Mouse (Mus musculus) thymus, adult 2 months (tissue): ENCODE data around the gene Sirt4. TPM values are rescaled to one million over a fixed set of nuclear protein-coding genes. Genes with fewer than 3 reads are reported as not detected.
"Not testable (repeated sequence)": the region's sequence is repeated elsewhere in the genome, so short reads cannot be mapped to it uniquely, and the experiment has no call there.

Experiments used
- DNase-seq: peaks from one replicate; pipeline ENCODE4 v3.0.0; 2021
- H3K27ac ChIP-seq: fragments of 200-500 bp; 2 replicates; pipeline ENCODE4 v1.5.1; 2012; ENCODE audit warnings: low read length, control low read depth; ENCODE audit not compliant: control insufficient read depth, insufficient read depth
- H3K27me3 ChIP-seq: fragments of 200-500 bp; 2 replicates; pipeline ENCODE4 v1.6.1; 2012; ENCODE audit warnings: mild to moderate bottlenecking, low read length, moderate library complexity, mixed read lengths; ENCODE audit not compliant: control insufficient read depth, insufficient read depth
- H3K36me3 ChIP-seq: fragments of 200-500 bp; 2 replicates; pipeline ENCODE4 v1.6.1; 2012; ENCODE audit warnings: mild to moderate bottlenecking, low read length, moderate library complexity; ENCODE audit not compliant: control insufficient read depth, insufficient read depth
- H3K4me1 ChIP-seq: fragments of 200-500 bp; replicated peaks from 2 replicates; pipeline ENCODE4 v1.6.1; 2012; ENCODE audit warnings: low read length; ENCODE audit not compliant: control insufficient read depth, insufficient read depth
- H3K4me3 ChIP-seq: fragments of 200-500 bp; 2 replicates; pipeline ENCODE4 v1.5.1; 2012; ENCODE audit warnings: mild to moderate bottlenecking, low read length, control low read depth, moderate library complexity; ENCODE audit not compliant: control insufficient read depth, insufficient read depth
- CTCF ChIP-seq: fragments of 200-500 bp; IDR thresholded peaks from 2 replicates; pipeline ENCODE4 v1.5.1; 2012; ENCODE audit warnings: mild to moderate bottlenecking, control low read depth, low read length, moderate library complexity, borderline replicate concordance; ENCODE audit not compliant: control insufficient read depth, poor library complexity, insufficient read depth; ENCODE audit errors: extremely low read depth
- POLR2A ChIP-seq: fragments of 200-500 bp; IDR thresholded peaks from 2 replicates; pipeline ENCODE4 v1.6.1; 2012; ENCODE audit warnings: mild to moderate bottlenecking, low read length, control low read depth, moderate library complexity; ENCODE audit not compliant: control insufficient read depth, poor library complexity, insufficient read depth; ENCODE audit errors: extremely low read depth
- WGBS: fragments of 180-500 bp; shearing (Covaris S2); methylation state at CpG from one replicate; pipeline ENCODE4 v1.1.7; 2018; 5-methylcytosine and 5-hydroxymethylcytosine counted together
- polyA plus RNA-seq: library from polyadenylated mRNA; depleted of rRNA; stranded (reverse); fragments of >200 nt; gene quantifications from 2 replicates; pipeline ENCODE4 v1.2.3, GENCODE M21; 2012

Gene Sirt4
- polyA plus RNA-seq, 1 experiment, result 48.6 TPM

GRCm38 (mm10) chr5:115509790-115510689 lies 25.5 kb upstream of the Sirt4 start:
- Histone ChIP-seq H3K4me3 (no peak overlapping the region), H3K27ac (no peak overlapping the region), H3K36me3 (no peaks in the 10 kb centered on the region), H3K4me1 (peaks cover 52% of the 10 kb centered on the region), H3K27me3 (no peaks in the 10 kb centered on the region)
- TF ChIP-seq POLR2A, result no peak
- no peak for TF ChIP-seq CTCF
- 76% methylated on average over 15 of the region's 15 CpGs for WGBS
- no peak for DNase-seq

GRCm38 (mm10) chr5:115509321-115509761 lies 24.8 kb upstream of the Sirt4 start:
- Histone ChIP-seq H3K27ac (no peak overlapping the region), H3K4me3 (0 out of 2 replicates have a peak overlapping the region, but pooled peaks have one; percentile 1), H3K4me1 (peaks cover 45% of the 10 kb centered on the region), H3K27me3 (no peaks in the 10 kb centered on the region), H3K36me3 (no peaks in the 10 kb centered on the region)
- 14% methylated on average over 15 of the region's 15 CpGs for WGBS
- TF ChIP-seq CTCF (no peak), POLR2A (no peak)
- DNase-seq, result no peak

- 42% methylated on average over 10 of the region's 10 CpGs for WGBS
- Histone ChIP-seq H3K4me1 (peaks cover 40% of the 10 kb centered on the region), H3K27me3 (no peaks in the 10 kb centered on the region), H3K27ac (no peak overlapping the region), H3K4me3 (peak overlapping the region; percentile 79), H3K36me3 (no peaks in the 10 kb centered on the region)
- TF ChIP-seq POLR2A, result no peak
- no peak for TF ChIP-seq CTCF
- no peak for DNase-seq
Measured at GRCm38 (mm10) chr5:115508859-115509147, 24.3 kb upstream of the Sirt4 start.

GRCm38 (mm10) chr5:115507981-115508858 lies 23.7 kb upstream of the Sirt4 start:
- peak overlapping the region; percentile 6; the same call in 1 of the 2 replicates for H3K27ac ChIP-seq
- WGBS, result 32% methylated on average over 18 of the region's 18 CpGs
- peak overlapping the region; percentile 79 for H3K4me3 ChIP-seq
- H3K36me3 ChIP-seq, result no peaks in the 10 kb centered on the region
- no peaks in the 10 kb centered on the region for H3K27me3 ChIP-seq
- H3K4me1 ChIP-seq, result peaks cover 36% of the 10 kb centered on the region
- no peak for DNase-seq
- TF ChIP-seq CTCF (no peak), POLR2A (no peak)

- 4% methylated on average over 12 of the region's 12 CpGs for WGBS
- DNase-seq, result no peak
- peaks cover 36% of the 10 kb centered on the region for H3K4me1 ChIP-seq
Measured at GRCm38 (mm10) chr5:115507267-115507980, 22.9 kb upstream of the Sirt4 start.

DNA sequence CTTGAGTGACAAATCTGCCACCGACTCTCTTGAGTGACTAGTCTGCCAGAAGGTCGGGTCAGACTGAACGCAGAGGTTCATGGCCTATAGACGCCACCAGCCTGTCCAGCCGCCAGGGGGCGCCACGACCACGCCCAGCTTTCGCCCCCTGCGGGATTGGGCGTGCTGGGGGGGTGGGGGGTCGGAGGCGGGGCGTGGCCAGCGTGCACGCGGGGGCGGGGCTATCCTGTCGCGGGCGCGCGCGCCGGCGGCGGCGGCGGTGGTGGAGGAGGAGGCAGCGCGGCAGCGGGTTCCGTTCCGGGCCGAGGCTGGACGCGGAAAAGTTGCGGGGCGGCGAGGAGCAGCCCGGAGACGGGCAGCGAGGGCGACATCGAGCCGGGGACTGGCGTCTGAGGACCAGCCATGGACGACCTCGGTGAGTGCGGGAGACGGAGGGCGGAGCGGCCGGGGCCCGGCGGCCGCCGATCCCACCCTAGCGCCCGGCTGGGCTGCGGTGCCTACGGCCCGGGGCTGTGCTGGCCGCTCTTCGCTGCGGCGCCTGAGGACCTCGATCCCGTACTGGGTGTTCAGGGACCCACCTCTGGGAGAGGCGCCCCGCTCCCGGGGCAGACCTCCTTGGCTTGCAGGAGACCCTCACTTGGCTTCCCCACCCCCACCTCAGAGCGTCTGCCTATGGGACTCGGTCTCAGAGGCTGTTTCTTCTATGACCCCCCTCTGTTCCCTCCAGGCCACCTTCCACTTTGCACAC lies 22.1 kb upstream of the Sirt4 start, which contains the start of gene Pxn:
Gene Pxn (plus strand): TSS at position 223 of the 748 bp plus-strand sequence.
- H3K4me3 ChIP-seq, result peak within 1 kb of the TSS; percentile 79
- TF ChIP-seq POLR2A (peak; percentile 90), CTCF (peak; percentile 91)
- H3K27ac ChIP-seq, result no peak within 1 kb of the TSS
- H3K36me3 ChIP-seq, result no peaks in the 10 kb centered on the region
- no peaks in the 10 kb centered on the region for H3K27me3 ChIP-seq
- peaks cover 35% of the 10 kb centered on the region for H3K4me1 ChIP-seq
- WGBS, result under 1% methylated on average over 73 of the region's 74 CpGs
- peak; percentile 94 for DNase-seq

More at GRCm38 (mm10) chr5:115507267-115507980, 22.9 kb upstream of the Sirt4 start:
- no peak overlapping the region for H3K27ac ChIP-seq
- peak overlapping the region; percentile 79 for H3K4me3 ChIP-seq
- no peak for TF ChIP-seq CTCF
- no peaks in the 10 kb centered on the region for H3K36me3 ChIP-seq
- H3K27me3 ChIP-seq, result no peaks in the 10 kb centered on the region

- not testable (repeated sequence) for H3K27ac ChIP-seq, H3K27me3 ChIP-seq, H3K36me3 ChIP-seq, H3K4me3 ChIP-seq, DNase-seq
- H3K4me1 ChIP-seq, result peaks cover 34% of the 10 kb centered on the region
- WGBS, result 86% methylated on average over 4 of the region's 4 CpGs
Measured at GRCm38 (mm10) chr5:115505617-115506016, 21.1 kb upstream of the Sirt4 start.
